Mouse (Mus musculus): ENCODE data around the gene Pdcd11. TPM values are rescaled to one million over a fixed set of nuclear protein-coding genes. Genes with fewer than 3 reads are reported as not detected.

The Pdcd11 gene
- polyA plus RNA-seq, 1 experiment from 2014 or later, result 14.5 TPM

GRCm38 (mm10) chr19:47180011-47180410 is 89.4 kb downstream of the Pdcd11 start:
- peaks cover 10% of the 10 kb centered on the region for H3K9me3 ChIP-seq
- peaks cover 72% of the 10 kb centered on the region for H3K27me3 ChIP-seq (ENCODE audit: poor library complexity, severe bottlenecking)
- peak overlapping the region; percentile 80 for H3K4me3 ChIP-seq
- H3K27ac ChIP-seq, result no peak overlapping the region
- no peak for DNase-seq (ENCODE audit: extremely low spot score, low spot score)
- peaks cover 28% of the 10 kb centered on the region for H3K4me1 ChIP-seq
- 12% methylated on average over 8 of the region's 8 CpGs for WGBS
- no peaks in the 10 kb centered on the region for H3K36me3 ChIP-seq (replicated peaks)

Other genes starting within 250 kb of the Pdcd11 start
- gene Ina, start 76.1 kb upstream of the Pdcd11 start, polyA plus RNA-seq (2016; fragmentation: Nextera tagmentation; extraction: Ambion mirVana), result 9.1 and 15.8 TPM in 2 replicates
- 70.5 and 71.1 TPM in 2 replicates for gene Nt5c2, start 75.6 kb upstream of the Pdcd11 start, polyA plus RNA-seq (2016; fragmentation: Nextera tagmentation; extraction: Ambion mirVana)
- gene Pcgf6, start 39.9 kb upstream of the Pdcd11 start, polyA plus RNA-seq (2016; fragmentation: Nextera tagmentation; extraction: Ambion mirVana), result 35.6 and 36.7 TPM in 2 replicates
- gene Taf5, start 23.0 kb upstream of the Pdcd11 start, polyA plus RNA-seq (2016; fragmentation: Nextera tagmentation; extraction: Ambion mirVana), result 7.4 and 7.5 TPM in 2 replicates
- 1,021 and 1,042 TPM in 2 replicates for gene Usmg5, start 121 bp upstream of the Pdcd11 start, polyA plus RNA-seq (2016; fragmentation: Nextera tagmentation; extraction: Ambion mirVana)
- 1.8 and 1.9 TPM in 2 replicates for gene Calhm2, start 47.5 kb downstream of the Pdcd11 start, polyA plus RNA-seq (2016; fragmentation: Nextera tagmentation; extraction: Ambion mirVana)
- gene Calhm1, start 53.5 kb downstream of the Pdcd11 start, polyA plus RNA-seq (2016; fragmentation: Nextera tagmentation; extraction: Ambion mirVana), result not detected in 2 replicates
- not detected in 2 replicates for gene Calhm3, start 67.0 kb downstream of the Pdcd11 start, polyA plus RNA-seq (2016; fragmentation: Nextera tagmentation; extraction: Ambion mirVana)
- 4.1 and 5.2 TPM in 2 replicates for gene Neurl1a, start 88.1 kb downstream of the Pdcd11 start, polyA plus RNA-seq (2016; fragmentation: Nextera tagmentation; extraction: Ambion mirVana)

All from forebrain, embryonic 10.5 days (tissue).